Mouse (Mus musculus) midbrain, postnatal 0 days (tissue): Measurements from ENCODE around the gene Ankrd10. TPM values are rescaled to one million over a fixed set of nuclear protein-coding genes. Genes with fewer than 3 reads are reported as not detected.

Source experiments
- ATAC-seq: fragments of 200-750 bp; cut with Nextera tagmentation; 2 replicates; pipeline ENCODE4 v1.8.0; 2017; ENCODE audit warnings: moderate number of reproducible peaks, mild to moderate bottlenecking, moderate TSS enrichment, moderate library complexity; ENCODE audit not compliant: low FRiP score
- DNase-seq: peaks from one replicate; pipeline ENCODE4 v3.0.0-alpha.2; 2015; ENCODE audit warnings: low spot score
- H3K27ac ChIP-seq: fragments of 300-500 bp; sonication (generic); 2 replicates; pipeline ENCODE4 v1.5.1; 2014; ENCODE audit warnings: low read depth, mild to moderate bottlenecking, low read length, mixed read lengths
- H3K27me3 ChIP-seq: fragments of 300-500 bp; sonication (generic); 2 replicates; pipeline ENCODE4 v1.6.1; 2014; ENCODE audit warnings: low read length, control low read depth, mixed read lengths; ENCODE audit not compliant: insufficient read depth
- H3K36me3 ChIP-seq: fragments of 300-500 bp; sonication (generic); 2 replicates; pipeline ENCODE4 v1.6.1; 2014; ENCODE audit warnings: low read length, control low read depth, mixed read lengths; ENCODE audit not compliant: insufficient read depth
- H3K4me1 ChIP-seq: fragments of 300-500 bp; sonication (generic); 2 replicates; pipeline ENCODE4 v1.6.1; 2014; ENCODE audit warnings: mild to moderate bottlenecking, control low read depth, antibody characterized with exemption, low read length, mixed read lengths; ENCODE audit not compliant: insufficient read depth
- H3K4me2 ChIP-seq: fragments of 300-500 bp; sonication (generic); 2 replicates; pipeline ENCODE4 v1.6.1; 2014; ENCODE audit warnings: low read depth, mild to moderate bottlenecking, low read length, mixed read lengths; ENCODE audit not compliant: poor library complexity, severe bottlenecking
- H3K4me3 ChIP-seq: fragments of 300-500 bp; sonication (generic); 2 replicates; pipeline ENCODE4 v1.5.1; 2014; ENCODE audit warnings: low read depth, mild to moderate bottlenecking, low read length, moderate library complexity
- H3K9ac ChIP-seq: fragments of 300-500 bp; sonication (generic); replicated peaks from 2 replicates; pipeline ENCODE4 v1.6.1; 2014; ENCODE audit warnings: mild to moderate bottlenecking, low read length, moderate library complexity, mixed read lengths; ENCODE audit not compliant: poor library complexity, severe bottlenecking
- H3K9me3 ChIP-seq: fragments of 300-500 bp; sonication (generic); 2 replicates; pipeline ENCODE4 v1.6.1; 2016; ENCODE audit warnings: low read length, control low read depth
- CTCF ChIP-seq: IDR thresholded peaks from 2 replicates; pipeline ENCODE4 v1.5.1; 2016; ENCODE audit warnings: antibody characterized with exemption, mild to moderate bottlenecking
- WGBS: fragments of 180-500 bp; shearing (Covaris S2); extraction: QIAGEN DNeasy Blood & Tissue Kit; methylation state at CpG from one replicate; pipeline ENCODE4 v1.1.7; 2014; 5-methylcytosine and 5-hydroxymethylcytosine counted together
- polyA plus RNA-seq: library from polyadenylated mRNA; unstranded; fragments of >200 nt; fragmentation: Nextera tagmentation; extraction: Ambion mirVana; gene quantifications from 2 replicates; pipeline ENCODE4 v1.2.1, GENCODE M21; 2015
- total RNA-seq: library from RNA; depleted of rRNA; stranded (reverse); fragments of >200 nt; gene quantifications from 2 replicates; pipeline ENCODE4 v1.2.3, GENCODE M21; 2014

Ankrd10 gene
- total and polyA plus RNA-seq, 2 experiments from 2014 or later: 86.0 to 126 TPM

DNA sequence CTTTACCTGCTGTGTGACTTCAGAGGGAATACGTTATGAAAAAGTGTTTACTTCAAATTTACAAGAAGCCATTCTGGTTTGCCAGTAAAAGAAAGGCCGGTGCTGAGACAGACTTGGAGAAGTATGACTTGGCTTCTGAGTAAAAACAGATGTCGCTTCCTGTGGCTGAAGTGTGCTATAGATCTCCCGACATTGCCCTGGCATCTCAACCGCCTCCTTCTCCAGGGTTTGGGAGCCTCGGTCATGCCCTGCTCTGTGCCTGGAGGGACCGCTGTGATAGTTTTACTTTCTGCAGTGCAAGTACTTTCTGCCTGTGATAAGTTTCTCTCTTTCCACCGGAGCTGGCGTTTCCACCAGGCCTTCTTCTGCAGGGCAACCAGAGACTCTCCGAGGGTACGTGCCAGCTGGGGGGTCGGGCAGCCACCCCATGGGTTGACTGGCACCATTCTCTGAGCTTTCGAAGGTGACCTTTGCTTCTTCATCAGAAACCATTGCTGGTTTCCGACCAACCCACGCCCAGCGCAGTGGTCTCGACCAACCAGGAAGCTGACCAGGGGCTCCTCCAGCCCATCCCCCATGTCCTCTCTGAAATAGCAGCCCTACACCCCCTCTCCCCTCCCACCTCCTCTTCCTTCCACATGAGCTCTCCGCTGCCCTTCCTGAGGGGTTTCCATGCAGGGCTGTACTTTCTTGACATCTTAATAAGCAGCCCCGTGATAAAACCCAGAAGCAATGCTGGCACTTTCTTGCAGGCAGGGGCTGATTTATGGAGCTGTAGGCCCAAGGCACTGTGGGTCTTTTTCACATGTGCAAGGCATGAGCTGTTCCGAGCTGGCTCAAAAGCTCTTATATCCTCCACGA is 49.8 kb downstream of the Ankrd10 start:
- Histone ChIP-seq H3K4me1 (no peaks in the 10 kb centered on the region), H3K9ac (no peak overlapping the region), H3K27ac (no peak overlapping the region), H3K27me3 (no peaks in the 10 kb centered on the region), H3K4me2 (no peak overlapping the region), H3K4me3 (no peak overlapping the region), H3K36me3 (no peaks in the 10 kb centered on the region), H3K9me3 (peaks cover 3% of the 10 kb centered on the region; the same call in 1 of the 2 replicates)
- TF ChIP-seq CTCF: no peak
- WGBS: 89% methylated on average over 21 of the region's 21 CpGs
- ATAC-seq (no peak), DNase-seq (no peak)

DNA sequence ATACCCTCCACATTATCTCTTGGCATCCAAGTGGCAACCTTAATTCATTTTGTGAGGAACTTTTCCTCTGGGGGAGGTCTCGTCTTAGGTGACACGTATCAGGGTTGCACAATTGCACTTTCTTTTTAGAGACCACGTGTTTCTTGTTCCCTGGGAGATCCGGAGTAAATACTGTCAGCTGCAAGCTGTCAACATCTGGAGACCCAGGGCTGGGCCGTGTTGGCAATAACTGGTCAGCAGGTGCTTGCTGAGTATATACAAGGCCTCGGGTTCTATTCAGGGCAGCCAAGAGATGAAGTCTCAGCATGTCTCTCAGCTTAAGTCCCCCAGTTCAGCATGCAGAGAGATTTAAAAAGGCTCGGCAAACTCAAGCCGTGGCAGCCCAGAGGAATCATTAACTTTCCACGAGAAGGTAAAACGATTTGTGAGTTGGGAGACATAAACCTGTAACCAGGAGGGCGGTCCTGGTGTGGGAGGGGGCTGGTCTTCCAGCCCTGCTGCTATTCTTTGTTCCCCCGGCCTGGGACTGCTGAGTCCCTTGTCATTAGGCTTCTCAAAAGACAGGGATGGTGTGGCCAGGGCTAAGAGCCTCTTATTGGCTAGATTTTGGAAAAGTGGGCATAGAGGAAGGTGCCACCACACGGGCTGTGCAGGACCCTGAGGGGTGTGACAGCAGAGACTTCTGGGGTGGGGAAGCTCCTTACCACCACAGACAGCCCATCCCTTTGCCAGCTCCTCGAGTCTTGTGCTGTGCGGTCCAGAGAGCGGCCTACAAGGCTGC is 59.8 kb downstream of the Ankrd10 start:
- Histone ChIP-seq H3K9me3 (no peaks in the 10 kb centered on the region), H3K4me1 (no peaks in the 10 kb centered on the region), H3K36me3 (no peaks in the 10 kb centered on the region), H3K27ac (no peak overlapping the region), H3K9ac (no peak overlapping the region), H3K27me3 (no peaks in the 10 kb centered on the region), H3K4me2 (no peak overlapping the region), H3K4me3 (no peak overlapping the region)
- DNase-seq (no peak), ATAC-seq (no peak)
- 58% methylated on average over 16 of the region's 16 CpGs for WGBS
- no peak for TF ChIP-seq CTCF

DNA sequence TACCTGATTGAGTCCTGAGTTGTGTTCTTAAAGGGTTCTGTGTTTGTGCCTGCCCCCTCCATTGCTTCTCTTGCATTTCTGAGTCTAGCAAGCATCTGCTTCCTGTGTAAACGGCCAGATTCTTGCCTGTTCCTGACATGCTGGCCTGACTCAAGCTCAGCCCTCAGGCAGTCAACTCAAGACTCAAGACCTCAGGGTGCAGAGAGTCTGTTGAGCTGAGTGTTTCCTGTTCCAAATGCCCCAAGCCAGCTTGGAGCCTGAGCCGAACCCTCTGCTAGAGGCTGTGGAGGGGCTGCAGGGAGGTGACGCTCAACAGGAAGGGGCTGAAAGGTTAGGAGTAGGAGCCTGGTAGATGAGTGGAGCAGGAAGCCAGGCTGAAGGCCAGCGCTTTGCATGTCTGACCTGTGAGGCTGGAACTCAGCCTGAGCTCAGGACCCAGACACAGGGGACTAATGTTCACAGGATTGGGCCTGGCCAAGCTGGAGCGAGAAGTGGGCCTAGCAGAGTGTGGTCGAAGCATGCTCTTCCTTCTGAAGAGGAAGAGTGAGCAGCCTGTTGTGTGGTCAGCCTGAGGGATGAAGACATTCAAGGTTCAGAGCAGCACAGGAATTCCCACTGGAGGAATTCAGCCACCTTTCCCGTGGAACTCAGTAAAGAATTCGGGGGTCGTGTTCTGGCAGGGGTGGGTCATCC is 60.5 kb downstream of the Ankrd10 start:
- Histone ChIP-seq H3K27me3 (no peaks in the 10 kb centered on the region), H3K27ac (no peak overlapping the region), H3K4me3 (no peak overlapping the region), H3K36me3 (no peaks in the 10 kb centered on the region), H3K4me2 (no peak overlapping the region), H3K9me3 (no peaks in the 10 kb centered on the region), H3K4me1 (no peaks in the 10 kb centered on the region), H3K9ac (no peak overlapping the region)
- ATAC-seq (no peak), DNase-seq (no peak)
- no peak for TF ChIP-seq CTCF
- 79% methylated on average over 9 of the region's 9 CpGs for WGBS

DNA sequence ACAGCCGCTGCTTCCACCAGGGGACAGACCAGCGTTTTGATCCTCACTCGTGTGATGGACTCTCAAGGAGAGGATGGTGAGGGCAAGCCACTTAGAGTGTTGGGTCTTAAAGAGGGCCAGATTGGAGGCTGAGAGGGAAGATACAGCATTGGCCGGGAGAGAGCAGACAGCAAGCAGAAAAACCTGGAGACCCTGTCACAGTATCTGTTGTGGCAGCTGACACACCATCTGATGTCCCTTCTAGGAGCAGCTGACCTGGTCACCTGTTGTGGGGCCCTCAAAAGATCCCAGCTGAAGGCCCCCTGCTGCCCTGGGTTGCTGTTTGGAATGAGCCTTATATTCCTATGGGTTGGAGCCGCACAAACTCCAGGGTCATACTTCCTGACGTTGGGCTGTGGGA is 63.1 kb downstream of the Ankrd10 start:
- WGBS: 75% methylated on average over 6 of the region's 6 CpGs
- H3K27me3 ChIP-seq: no peaks in the 10 kb centered on the region
- no peak overlapping the region for H3K4me2 ChIP-seq
- DNase-seq (no peak), ATAC-seq (no peak)
- H3K9ac ChIP-seq: no peak overlapping the region
- H3K27ac ChIP-seq: no peak overlapping the region
- no peak overlapping the region for H3K4me3 ChIP-seq
- H3K9me3 ChIP-seq: no peaks in the 10 kb centered on the region
- TF ChIP-seq CTCF: no peak
- H3K4me1 ChIP-seq: no peaks in the 10 kb centered on the region
- H3K36me3 ChIP-seq: no peaks in the 10 kb centered on the region

DNA sequence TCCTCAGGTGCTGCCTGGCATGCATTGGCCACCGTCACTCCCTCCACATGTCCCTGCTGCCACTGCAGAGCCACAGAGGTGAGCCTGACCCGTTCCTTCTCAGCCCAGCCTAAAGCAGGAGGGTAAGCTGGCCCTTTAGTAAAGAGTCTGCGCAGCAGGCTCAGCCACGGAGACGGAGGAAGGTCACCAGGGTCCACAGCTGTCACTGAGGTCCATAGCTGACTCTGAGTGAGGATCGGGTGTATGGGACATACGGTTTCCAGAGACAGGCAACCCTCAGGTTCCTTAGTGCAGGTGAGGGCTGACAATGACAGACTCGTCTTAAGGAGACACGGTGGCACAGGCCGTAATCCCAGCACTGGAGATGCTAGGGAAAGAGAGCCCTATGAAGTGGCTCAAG is 63.6 kb downstream of the Ankrd10 start:
- no peaks in the 10 kb centered on the region for H3K9me3 ChIP-seq
- no peak overlapping the region for H3K4me3 ChIP-seq
- DNase-seq: no peak
- WGBS: 89% methylated on average over 10 of the region's 10 CpGs
- no peaks in the 10 kb centered on the region for H3K36me3 ChIP-seq
- no peaks in the 10 kb centered on the region for H3K4me1 ChIP-seq
- no peak overlapping the region for H3K4me2 ChIP-seq
- no peak for TF ChIP-seq CTCF
- ATAC-seq: no peak
- no peak overlapping the region for H3K27ac ChIP-seq
- H3K9ac ChIP-seq: no peak overlapping the region
- H3K27me3 ChIP-seq: no peaks in the 10 kb centered on the region
